Comparison of ENCODE assay signal across 17 mouse cellular contexts in the genomic region with DNA sequence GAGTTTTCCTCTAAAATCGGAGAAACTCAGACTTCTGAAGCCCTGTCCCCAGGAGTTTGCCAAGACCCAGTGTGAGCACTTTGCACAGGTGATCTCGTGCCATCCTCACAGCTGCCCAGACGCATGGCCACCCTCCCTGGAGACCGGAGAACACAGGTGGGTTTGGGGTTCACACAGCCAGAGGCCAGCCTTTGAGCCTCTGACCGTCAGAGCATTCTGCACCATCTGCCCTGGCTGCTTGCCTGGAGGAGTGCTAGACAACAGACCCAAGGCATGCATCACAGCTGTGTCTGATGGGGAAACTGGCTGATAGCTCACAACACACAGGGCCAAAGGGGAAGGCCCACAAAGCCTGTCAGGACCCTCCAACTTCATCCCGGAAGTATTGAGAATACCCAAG.
DNase-seq lines count a peak whose midpoint lies in the region; ATAC-seq lines count a peak whose summit lies in the region.
"Had no signal": no experiment of that assay in that cellular context is flagged by ENCODE, and none has a peak within 500 bp of the region (broad histone marks: within the 10 kb centered on the region; RNA-seq: fewer than 3 reads in every experiment).

No protein-coding gene starts in this region.

- 0 out of 2 replicates have a peak, but pooled peaks have one; percentile 47 for ATAC-seq in embryonic facial prominence, embryonic 14.5 days (ENCODE audit: low read depth)
- ATAC-seq in heart, embryonic 15.5 days (replicated peaks; ENCODE audit: insufficient number of reproducible peaks, insufficient read depth, low FRiP score, low read depth): no peak
- ATAC-seq in monocyte, adult 5-6 weeks (replicated peaks; ENCODE audit: insufficient number of reproducible peaks, low FRiP score, low TSS enrichment, poor library complexity, severe bottlenecking): no peak
- ATAC-seq: midbrain, embryonic 16.5 days had no signal

- peak; percentile 46 for DNase-seq in embryonic facial prominence, embryonic 14.5 days (ENCODE audit: low spot score)
- no peak for DNase-seq in embryonic facial prominence, embryonic 10.5 days (ENCODE audit: low spot score)
- DNase-seq in heart, postnatal 25 days (ENCODE audit: low spot score): no peak
- DNase-seq in 3T3-L1 (ENCODE audit: low read depth, low spot score): peak; percentile 51
- DNase-seq in gastrocnemius, postnatal 25 days: peak; percentile 50
- no peak for DNase-seq in embryo, embryonic 11 days
- DNase-seq: adrenal gland, adult 2 months; cerebellum, adult 18-20 months; kidney, adult 2 months; kidney, postnatal 14 days; spleen, adult 18-20 months had no signal

- no peaks in the 10 kb centered on the region for H3K9me3 ChIP-seq in embryonic facial prominence, embryonic 14.5 days (ENCODE audit: control insufficient read depth, low read length)
- no peaks in the 10 kb centered on the region for H3K9me3 ChIP-seq in embryonic facial prominence, embryonic 10.5 days
- H3K9me3 ChIP-seq in heart, embryonic 15.5 days (replicated peaks): no peaks in the 10 kb centered on the region
- H3K9me3 ChIP-seq: limb, embryonic 15.5 days; neural tube, embryonic 12.5 days had no signal

- H3K4me3 ChIP-seq in embryonic facial prominence, embryonic 14.5 days (ENCODE audit: low read depth, low read length): no peak overlapping the region
- H3K4me3 ChIP-seq in embryonic facial prominence, embryonic 10.5 days: no peak overlapping the region
- H3K4me3 ChIP-seq in heart, embryonic 15.5 days: no peak overlapping the region
- H3K4me3 ChIP-seq: limb, embryonic 15.5 days; megakaryocyte, embryonic 14.5 days; neural tube, embryonic 12.5 days had no signal

- no peak overlapping the region for H3K9ac ChIP-seq in embryonic facial prominence, embryonic 14.5 days (ENCODE audit: low read depth, low read length)
- H3K9ac ChIP-seq in heart, embryonic 15.5 days: no peak overlapping the region
- H3K9ac ChIP-seq: limb, embryonic 15.5 days; neural tube, embryonic 12.5 days had no signal

- no peak overlapping the region for H3K4me2 ChIP-seq in embryonic facial prominence, embryonic 14.5 days (ENCODE audit: low read depth, low read length)
- H3K4me2 ChIP-seq in heart, embryonic 15.5 days: no peak overlapping the region
- H3K4me2 ChIP-seq: limb, embryonic 15.5 days; neural tube, embryonic 12.5 days had no signal

- H3K27ac ChIP-seq in embryonic facial prominence, embryonic 14.5 days (replicated peaks; ENCODE audit: low read depth, low read length): no peak overlapping the region
- H3K27ac ChIP-seq in embryonic facial prominence, embryonic 10.5 days (replicated peaks): no peak overlapping the region
- 0 out of 2 replicates have a peak overlapping the region, but pooled peaks have one; percentile 8 for H3K27ac ChIP-seq in heart, embryonic 15.5 days
- H3K27ac ChIP-seq: limb, embryonic 15.5 days; neural tube, embryonic 12.5 days had no signal

- 78% methylated on average over 6 of the region's 6 CpGs for WGBS in embryonic facial prominence, embryonic 14.5 days
- WGBS in embryonic facial prominence, embryonic 10.5 days: 82% methylated on average over 6 of the region's 6 CpGs
- 73% methylated on average over 6 of the region's 6 CpGs for WGBS in heart, embryonic 15.5 days

- H3K27me3 ChIP-seq in embryonic facial prominence, embryonic 14.5 days (replicated peaks; ENCODE audit: control insufficient read depth, insufficient read depth, low read length): no peaks in the 10 kb centered on the region
- no peaks in the 10 kb centered on the region for H3K27me3 ChIP-seq in embryonic facial prominence, embryonic 10.5 days (replicated peaks; ENCODE audit: low read depth, poor library complexity, severe bottlenecking)
- H3K27me3 ChIP-seq in heart, embryonic 15.5 days: no peaks in the 10 kb centered on the region
- H3K27me3 ChIP-seq: limb, embryonic 15.5 days; neural tube, embryonic 12.5 days had no signal

- H3K4me1 ChIP-seq in embryonic facial prominence, embryonic 14.5 days (ENCODE audit: control insufficient read depth, insufficient read depth, low read length): no peaks in the 10 kb centered on the region
- H3K4me1 ChIP-seq in embryonic facial prominence, embryonic 10.5 days: peaks cover 21% of the 10 kb centered on the region
- H3K4me1 ChIP-seq in heart, embryonic 15.5 days (replicated peaks): peaks cover 20% of the 10 kb centered on the region
- H3K4me1 ChIP-seq: neural tube, embryonic 12.5 days had no signal

- H3K36me3 ChIP-seq in embryonic facial prominence, embryonic 14.5 days (ENCODE audit: control insufficient read depth, insufficient read depth, low read length): no peaks in the 10 kb centered on the region
- no peaks in the 10 kb centered on the region for H3K36me3 ChIP-seq in embryonic facial prominence, embryonic 10.5 days (replicated peaks)
- no peaks in the 10 kb centered on the region for H3K36me3 ChIP-seq in heart, embryonic 15.5 days
- H3K36me3 ChIP-seq: limb, embryonic 15.5 days; neural tube, embryonic 12.5 days had no signal

- intact Hi-C loops in heart, postnatal 25 days (cut with DNase I): loop anchor here (10.0 kb wide), 1 partner anchor 365 kb away; a partner anchor contains a TSS

Comparison
In these comparisons a context has a peak if more than half of its experiments do, and no peak if none do; other contexts are left out.
1. DNase-seq: peak in embryonic facial prominence, embryonic 14.5 days (single experiment), 3T3-L1 (single experiment) and gastrocnemius, postnatal 25 days (single experiment); none in embryonic facial prominence, embryonic 10.5 days (single experiment), heart, postnatal 25 days (single experiment) and embryo, embryonic 11 days (single experiment).